Mouse (Mus musculus) G1E-ER4 (cell line): Measurements from ENCODE around the gene Hagh. TPM values are rescaled to one million over a fixed set of nuclear protein-coding genes. Genes with fewer than 3 reads are reported as not detected.

Experiments
- GATA1 ChIP-seq: IDR thresholded peaks from one replicate; pipeline ENCODE4 v1.8.0; 2012; ENCODE audit warnings: low read length, inconsistent platforms
- polyA plus RNA-seq: library from polyadenylated mRNA; stranded (reverse); fragments of >175 nt; gene quantifications from 2 replicates; pipeline ENCODE4 v1.2.3, GENCODE M21; 2012

Hagh gene
- polyA plus RNA-seq, 1 experiment: 44.6 TPM

DNA sequence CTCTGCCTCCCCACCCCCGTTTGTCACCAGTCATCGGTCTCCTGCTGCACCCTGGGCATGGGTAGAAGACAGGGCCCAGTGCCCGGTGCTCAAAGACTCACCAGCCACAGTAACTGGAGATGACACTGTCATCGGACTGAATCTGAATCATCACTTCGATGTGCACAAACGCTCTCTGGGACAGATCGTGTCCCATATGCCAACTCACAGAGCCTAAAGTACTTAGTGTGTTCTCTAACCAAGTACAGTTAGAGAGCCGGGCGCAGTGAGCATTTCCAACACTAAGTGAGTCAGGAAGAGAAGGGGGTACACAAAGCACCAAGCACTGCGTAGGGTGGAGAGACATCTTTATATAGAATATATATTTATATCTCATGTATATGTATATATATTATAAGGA, 28.0 kb downstream of the Hagh start:
- TF ChIP-seq GATA1: no peak

DNA sequence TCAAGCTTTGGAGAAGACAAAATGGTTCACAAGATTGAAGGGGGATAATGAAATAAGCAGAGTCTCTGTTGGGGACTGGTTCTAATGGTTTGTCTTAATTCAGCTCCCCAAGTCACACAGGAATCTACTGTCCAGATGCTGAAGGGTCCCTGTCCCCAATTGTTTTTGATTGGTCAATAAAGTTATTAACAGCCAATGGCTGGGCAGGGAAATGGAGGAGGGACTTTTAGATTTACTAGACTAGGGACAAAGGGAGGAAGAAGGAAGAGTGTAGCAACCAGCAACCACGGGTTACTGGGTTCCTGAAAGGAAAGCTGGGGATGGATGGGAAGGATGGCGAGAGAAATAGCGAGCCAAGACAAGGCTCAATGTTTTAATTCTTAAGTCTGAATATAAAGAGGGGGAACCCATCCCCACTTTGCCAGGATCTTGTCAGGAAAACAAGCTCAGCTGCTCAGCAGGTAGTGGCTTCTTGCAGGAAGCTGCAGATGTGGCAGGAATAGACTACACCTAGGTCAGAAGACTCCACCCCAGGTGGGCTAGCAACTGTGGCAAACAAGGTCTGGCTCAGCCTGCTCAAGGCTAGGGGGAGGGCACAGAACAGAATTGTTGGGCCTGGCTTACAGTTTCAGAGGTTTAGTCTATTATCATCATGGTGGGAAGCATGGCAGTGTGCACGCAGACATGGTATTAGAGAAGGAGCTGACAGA, 33.9 kb downstream of the Hagh start:
- no peak for TF ChIP-seq GATA1

DNA sequence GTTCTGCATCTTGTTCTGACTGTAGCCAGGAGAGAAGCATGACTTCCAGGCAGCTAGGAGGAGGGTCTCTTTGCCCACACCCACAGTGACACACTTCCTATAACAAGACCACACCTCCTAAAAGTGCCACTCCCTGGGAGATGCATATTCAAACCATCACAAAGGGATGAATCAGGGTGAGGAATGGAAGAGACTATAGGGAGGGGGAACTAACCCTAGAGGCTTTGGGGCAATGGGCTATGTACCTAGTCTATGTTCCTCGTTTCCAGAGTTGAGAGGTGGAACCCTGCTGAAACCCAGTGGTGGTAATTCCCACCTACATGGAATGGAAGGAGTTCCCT, 34.4 kb downstream of the Hagh start:
- no peak for TF ChIP-seq GATA1

- no peak for TF ChIP-seq GATA1
These were observed 35.0 kb downstream of the Hagh start for GRCm38 (mm10) chr17:24874989-24875388.

DNA sequence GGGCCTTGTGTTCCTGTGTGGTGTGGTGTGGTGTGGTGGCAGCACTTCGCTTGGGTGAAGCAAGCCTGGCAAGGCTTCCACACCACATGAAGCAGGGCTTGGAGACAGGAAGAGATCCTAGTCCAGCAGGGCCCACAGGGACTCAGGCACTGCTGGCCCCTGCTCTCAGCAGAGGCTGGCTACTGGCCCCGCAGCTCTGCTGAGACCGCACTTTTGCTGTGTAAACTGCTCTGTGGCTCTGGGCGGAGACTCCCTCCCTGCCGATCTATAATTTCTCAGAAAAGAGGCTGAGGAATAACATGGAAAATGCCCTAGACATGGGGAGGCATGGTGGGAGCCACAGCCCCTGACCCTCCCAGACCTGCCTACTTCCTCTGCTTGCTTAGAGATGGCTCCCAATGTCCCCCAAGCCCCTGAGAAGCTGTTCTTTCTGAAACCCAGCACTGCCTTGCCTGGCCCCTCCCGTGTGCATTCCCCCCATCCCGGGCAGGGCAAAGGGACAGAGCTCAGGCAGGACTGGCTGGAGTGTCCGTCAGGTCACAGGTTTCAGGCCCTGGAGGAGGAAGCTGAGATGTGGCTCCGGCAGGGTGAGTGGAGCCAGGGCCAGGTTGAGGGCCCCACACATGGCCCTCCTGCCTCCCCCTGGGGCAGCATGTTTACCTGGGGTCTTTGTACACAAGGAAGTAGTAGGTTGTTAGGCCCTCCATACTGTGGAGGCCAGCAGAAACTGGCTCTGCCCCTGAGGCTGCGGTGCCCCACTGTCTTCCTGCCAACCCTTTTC, 37.6 kb downstream of the Hagh start:
- TF ChIP-seq GATA1: no peak

DNA sequence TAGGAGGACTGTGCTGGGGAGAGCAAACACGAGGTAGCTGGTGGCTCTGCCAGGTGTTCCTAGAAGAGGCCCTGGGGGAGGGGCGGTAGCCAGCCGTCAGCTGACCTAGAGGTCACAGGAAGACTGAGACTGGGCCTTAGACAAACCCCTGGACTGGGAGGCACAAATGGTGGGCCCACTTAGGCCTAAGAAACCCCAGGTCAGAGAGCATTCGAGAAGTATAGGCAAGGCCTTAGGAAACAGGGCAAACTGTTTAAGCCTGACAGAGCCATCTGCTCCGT, 38.1 kb downstream of the Hagh start:
- TF ChIP-seq GATA1: no peak

DNA sequence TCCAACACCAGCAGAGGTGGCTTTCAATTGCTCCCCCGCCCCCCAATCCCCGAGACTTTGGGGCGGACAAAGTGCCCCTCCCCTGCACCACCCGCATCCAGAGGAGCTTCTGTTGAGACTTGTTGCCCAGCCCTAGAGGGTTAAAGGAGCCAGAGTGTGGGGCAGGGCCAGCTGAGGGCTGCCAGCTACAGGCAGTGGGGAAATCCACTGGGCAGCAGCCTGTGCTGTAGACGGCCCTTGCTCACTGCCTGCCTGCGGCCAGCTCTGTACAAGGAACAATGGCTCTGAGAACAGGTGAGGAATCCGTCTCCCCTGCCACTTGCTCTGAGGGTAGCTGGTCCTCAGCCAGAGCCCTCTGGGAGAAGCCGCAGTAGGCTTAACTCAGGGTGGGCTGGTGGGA, 38.6 kb downstream of the Hagh start:
- no peak for TF ChIP-seq GATA1

GRCm38 (mm10) chr17:24881738-24882440, 41.9 kb downstream of the Hagh start:
- no peak for TF ChIP-seq GATA1

DNA sequence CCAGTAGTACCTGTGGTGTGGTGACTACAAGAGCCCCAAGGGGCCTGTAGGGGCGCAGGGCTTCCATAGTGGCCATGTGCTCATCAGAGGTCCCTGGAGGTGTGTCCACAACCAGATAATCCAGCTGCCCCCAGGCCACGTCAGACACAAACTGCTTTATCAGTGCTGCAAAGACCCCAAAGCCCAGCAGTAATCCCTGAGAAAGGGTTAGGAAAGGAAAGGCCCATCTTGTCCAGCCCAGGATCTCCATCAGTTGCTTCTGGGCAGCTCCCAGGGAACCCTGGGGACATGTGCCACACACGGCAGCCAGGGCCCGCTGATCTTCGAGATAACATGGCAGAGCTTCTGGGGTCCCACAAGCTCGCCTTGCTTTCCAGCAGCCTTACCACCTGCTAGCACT, 44.4 kb downstream of the Hagh start:
- no peak for TF ChIP-seq GATA1

DNA sequence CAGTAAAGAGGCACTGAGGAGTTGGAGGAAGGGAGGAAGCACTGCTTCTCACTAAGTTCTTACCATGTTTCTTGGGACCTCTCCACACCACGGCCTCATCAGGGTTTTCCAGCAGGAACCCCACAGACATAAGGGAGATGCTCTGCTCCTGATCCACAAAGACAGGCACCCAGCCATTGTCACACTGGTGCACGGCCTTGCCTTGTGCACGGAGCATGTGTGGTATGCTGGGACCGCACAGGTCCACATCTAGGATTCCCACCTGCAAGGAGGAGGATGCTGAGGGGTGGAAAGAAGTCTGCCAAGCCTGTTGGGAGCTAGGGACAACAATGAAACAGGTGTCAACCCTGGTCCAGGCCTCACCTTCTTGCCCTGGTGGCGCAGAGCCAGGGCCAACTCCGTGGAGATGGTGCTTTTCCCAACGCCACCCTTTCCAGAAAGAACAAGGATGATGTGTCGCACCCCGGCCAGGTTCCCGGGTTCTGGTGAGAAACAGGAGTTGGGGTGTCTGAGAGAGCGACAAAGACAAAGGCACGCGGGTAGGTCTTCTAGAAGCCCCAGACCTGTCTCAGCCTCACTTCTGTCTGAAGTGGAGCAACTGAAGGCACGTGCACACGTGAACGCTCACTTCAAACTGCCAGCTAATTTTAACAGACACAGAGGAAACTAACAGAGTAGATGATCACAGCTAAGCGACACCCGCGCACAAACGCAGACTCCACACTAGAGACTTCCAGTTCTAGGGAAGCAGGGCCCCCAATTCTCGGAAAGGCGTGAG, 45.6 kb downstream of the Hagh start:
- TF ChIP-seq GATA1: no peak

GRCm38 (mm10) chr17:24886134-24886931, 46.4 kb downstream of the Hagh start, which contains the start of the genes Nubp2 and Spsb3:
Gene Nubp2 (minus strand): TSS chr17:24886349.
Gene Spsb3 (plus strand): TSS chr17:24886643.
- TF ChIP-seq GATA1: no peak

- no peak for TF ChIP-seq GATA1
These were observed 47.0 kb downstream of the Hagh start for GRCm38 (mm10) chr17:24886932-24887271.

GRCm38 (mm10) chr17:24887291-24888080, 47.5 kb downstream of the Hagh start:
- no peak for TF ChIP-seq GATA1

GRCm38 (mm10) chr17:24888862-24889261, 48.9 kb downstream of the Hagh start:
- TF ChIP-seq GATA1: no peak
